17 mouse cellular contexts compared by ENCODE assay signal in genomic region chr17:66470020-66470419, GRCm38 (mm10). TPM values are rescaled to one million over a fixed set of nuclear protein-coding genes. Genes with fewer than 3 reads are reported as not detected.
DNase-seq lines count a peak whose midpoint lies in the region; ATAC-seq and TF ChIP-seq lines count a peak whose summit lies in the region.
"Had no signal": no experiment of that assay in that cellular context is flagged by ENCODE, and none has a peak within 500 bp of the region (broad histone marks: within the 10 kb centered on the region; RNA-seq: fewer than 3 reads in every experiment).

No protein-coding gene starts in this region.

- H3K4me3 ChIP-seq in kidney, adult 2 months (ENCODE audit: insufficient read depth, low read depth, low read length) = no peak overlapping the region
- H3K4me3 ChIP-seq in midbrain, embryonic 12.5 days = no peak overlapping the region
- H3K4me3 ChIP-seq in midbrain, embryonic 16.5 days (ENCODE audit: low read depth, low read length) = no peak overlapping the region
- no peak overlapping the region for H3K4me3 ChIP-seq in forebrain, embryonic 12.5 days (replicated peaks)
- H3K4me3 ChIP-seq: lung, embryonic 15.5 days had no signal

- peak; percentile 24 for DNase-seq in kidney, adult 2 months
- no peak for DNase-seq in kidney, postnatal 10 days
- DNase-seq in gastrocnemius, postnatal 14 days = no peak
- no peak for DNase-seq in thymus, postnatal 14 days
- DNase-seq: adrenal gland, postnatal 36 days; B cell, adult 2 months; cerebellum, postnatal 14 days; thymus, postnatal 25 days had no signal

- TF ChIP-seq CTCF in kidney, adult 2 months (conservative IDR thresholded peaks at IDR 0.05; ENCODE audit: insufficient read depth, insufficient read length, low read depth, low read length) = no peak

- intact Hi-C loops in gastrocnemius, postnatal 14 days (cut with DNase I; ENCODE audit: low total_unique reads) = no loop called here

- peak overlapping the region; percentile 79 for H3K27ac ChIP-seq in kidney, adult 2 months (ENCODE audit: insufficient read depth, low read depth, low read length)
- H3K27ac ChIP-seq in midbrain, embryonic 12.5 days (replicated peaks) = peak overlapping the region; percentile 63
- no peak overlapping the region for H3K27ac ChIP-seq in midbrain, embryonic 16.5 days (ENCODE audit: low read length)
- peak overlapping the region; percentile 75 for H3K27ac ChIP-seq in forebrain, embryonic 12.5 days
- H3K27ac ChIP-seq: lung, embryonic 15.5 days; stomach, postnatal 0 days had no signal

- peaks cover 3% of the 10 kb centered on the region; the same call in 1 of the 2 replicates for H3K4me1 ChIP-seq in kidney, adult 2 months (ENCODE audit: control insufficient read depth, insufficient read depth, low read length)
- peaks cover 13% of the 10 kb centered on the region for H3K4me1 ChIP-seq in midbrain, embryonic 12.5 days
- H3K4me1 ChIP-seq in midbrain, embryonic 16.5 days (ENCODE audit: control insufficient read depth, insufficient read depth, low read length) = peaks cover 7% of the 10 kb centered on the region
- H3K4me1 ChIP-seq in forebrain, embryonic 12.5 days = peaks cover 11% of the 10 kb centered on the region
- H3K4me1 ChIP-seq: lung, embryonic 15.5 days had no signal

- WGBS in kidney, adult 2 months = 41% methylated on average over 8 of the region's 8 CpGs
- WGBS in midbrain, embryonic 12.5 days = 21% methylated on average over 8 of the region's 8 CpGs
- WGBS in midbrain, embryonic 16.5 days = 27% methylated on average over 8 of the region's 8 CpGs
- WGBS in forebrain, embryonic 12.5 days = 14% methylated on average over 8 of the region's 8 CpGs

- peak; percentile 41; the same call in 1 of the 2 replicates for ATAC-seq in midbrain, embryonic 12.5 days (ENCODE audit: low FRiP score, low read depth)
- no peak for ATAC-seq in midbrain, embryonic 16.5 days
- peak; percentile 61; the same call in 1 of the 2 replicates for ATAC-seq in forebrain, embryonic 12.5 days (ENCODE audit: low FRiP score)
- ATAC-seq: intestine, embryonic 16.5 days had no signal

- H3K4me2 ChIP-seq in midbrain, embryonic 12.5 days (replicated peaks) = no peak overlapping the region
- H3K4me2 ChIP-seq in midbrain, embryonic 16.5 days (ENCODE audit: low read length) = no peak overlapping the region
- H3K4me2 ChIP-seq in forebrain, embryonic 12.5 days = no peak overlapping the region; the same call in 1 of the 2 replicates
- H3K4me2 ChIP-seq: lung, embryonic 15.5 days had no signal

- H3K36me3 ChIP-seq in kidney, adult 2 months (ENCODE audit: control insufficient read depth, insufficient read depth, low read length) = no peaks in the 10 kb centered on the region
- no peaks in the 10 kb centered on the region for H3K36me3 ChIP-seq in midbrain, embryonic 12.5 days
- no peaks in the 10 kb centered on the region for H3K36me3 ChIP-seq in midbrain, embryonic 16.5 days (ENCODE audit: control insufficient read depth, insufficient read depth, low read length)
- no peaks in the 10 kb centered on the region for H3K36me3 ChIP-seq in forebrain, embryonic 12.5 days (replicated peaks)
- H3K36me3 ChIP-seq: lung, embryonic 15.5 days had no signal

- no peak for TF ChIP-seq POLR2A in kidney, adult 2 months (IDR thresholded peaks at IDR 0.05; ENCODE audit: low read depth, low read length)

- no peak overlapping the region for H3K9ac ChIP-seq in midbrain, embryonic 12.5 days (replicated peaks)
- H3K9ac ChIP-seq in midbrain, embryonic 16.5 days (ENCODE audit: low read depth, low read length) = no peak overlapping the region
- H3K9ac ChIP-seq in forebrain, embryonic 12.5 days = no peak overlapping the region
- H3K9ac ChIP-seq: lung, embryonic 15.5 days had no signal

- H3K9me3 ChIP-seq in midbrain, embryonic 12.5 days = peaks cover 4% of the 10 kb centered on the region; the same call in 1 of the 2 replicates
- peaks cover 6% of the 10 kb centered on the region; the same call in 1 of the 2 replicates for H3K9me3 ChIP-seq in midbrain, embryonic 16.5 days (replicated peaks; ENCODE audit: control insufficient read depth, low read length, poor library complexity, severe bottlenecking)
- 0 out of 2 replicates have a peak, but pooled peaks cover 9% of the 10 kb centered on the region for H3K9me3 ChIP-seq in forebrain, embryonic 12.5 days
- H3K9me3 ChIP-seq: lung, embryonic 15.5 days had no signal

- H3K27me3 ChIP-seq in kidney, adult 2 months (replicated peaks; ENCODE audit: control insufficient read depth, insufficient read depth, low read length) = no peaks in the 10 kb centered on the region
- no peaks in the 10 kb centered on the region for H3K27me3 ChIP-seq in midbrain, embryonic 12.5 days
- no peaks in the 10 kb centered on the region for H3K27me3 ChIP-seq in midbrain, embryonic 16.5 days (ENCODE audit: control insufficient read depth, insufficient read depth, low read depth, low read length)
- H3K27me3 ChIP-seq in forebrain, embryonic 12.5 days = no peaks in the 10 kb centered on the region
- H3K27me3 ChIP-seq: lung, embryonic 15.5 days had no signal

RNA-seq across cellular contexts. Expression of gene Mtcl1, which starts 20.5 kb away (rescaled TPM):
- polyA plus RNA-seq in kidney, adult 2 months (2012; rRNA removed) = 3.5 and 4.4 TPM in 2 replicates
- 72.5 and 91.2 TPM in 2 replicates for polyA plus RNA-seq in midbrain, embryonic 12.5 days (2016; fragmentation: Nextera tagmentation; extraction: Ambion mirVana)
- polyA plus RNA-seq in midbrain, embryonic 16.5 days (2015; fragmentation: Nextera tagmentation; extraction: Ambion mirVana) = 29.4 and 34.7 TPM in 2 replicates
- polyA plus RNA-seq in forebrain, embryonic 12.5 days (2016; fragmentation: Nextera tagmentation; extraction: Ambion mirVana) = 43.0 and 49.3 TPM in 2 replicates
- 1 to 10 TPM; 7.6 to 9.2 TPM for total RNA-seq in gastrocnemius, postnatal 14 days (2021)
- total RNA-seq: granulocyte monocyte progenitor cell, adult 5-6 weeks; hematopoietic stem cell, adult 5-6 weeks; MEL had no signal

RNA-seq across cellular contexts. Expression of gene Rab12, which starts 49.5 kb away (rescaled TPM):
- 22.9 and 24.9 TPM in 2 replicates for polyA plus RNA-seq in kidney, adult 2 months (2012; rRNA removed)
- polyA plus RNA-seq in midbrain, embryonic 12.5 days (2016; fragmentation: Nextera tagmentation; extraction: Ambion mirVana) = 51.0 and 53.1 TPM in 2 replicates
- 76.7 and 80.1 TPM in 2 replicates for polyA plus RNA-seq in midbrain, embryonic 16.5 days (2015; fragmentation: Nextera tagmentation; extraction: Ambion mirVana)
- 51.6 and 56.5 TPM in 2 replicates for polyA plus RNA-seq in forebrain, embryonic 12.5 days (2016; fragmentation: Nextera tagmentation; extraction: Ambion mirVana)
- total RNA-seq in gastrocnemius, postnatal 14 days (2021) = 100 to 1,000 TPM in 1 of 2 experiments, 10 to 100 TPM in 1; 96.2 to 130 TPM
